Mouse (Mus musculus): ENCODE data around the gene Gm38100. TPM values are rescaled to one million over a fixed set of nuclear protein-coding genes. Genes with fewer than 3 reads are reported as not detected.

The Gm38100 gene
- total RNA-seq (2015; ENCODE audit: low replicate concordance) = not detected in 2 replicates
- total RNA-seq (2017; ENCODE audit: low replicate concordance) = not detected in 2 replicates

DNA sequence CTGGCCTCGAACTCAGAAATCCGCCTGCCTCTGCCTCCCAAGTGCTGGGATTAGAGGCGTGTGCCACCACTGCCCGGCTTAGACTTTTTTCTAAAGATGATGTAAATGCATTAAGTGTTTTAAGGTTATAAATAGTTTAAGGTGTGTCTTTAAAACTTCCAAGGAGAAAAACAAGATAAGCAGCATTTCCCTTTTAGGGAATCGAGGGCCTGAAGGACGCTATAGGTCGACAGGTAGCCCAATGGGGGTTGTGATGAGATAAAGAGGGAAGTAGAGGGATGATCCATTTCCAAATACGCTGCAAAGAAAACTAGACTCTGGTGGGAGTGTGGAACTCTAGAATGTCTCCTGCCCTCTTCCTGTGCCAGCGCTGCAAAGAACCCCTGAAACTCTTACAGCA, at the start of gene Gm38100:
Gene Gm38100, plus strand, starts transcription at position 301 of the 400 bp plus-strand sequence.
- ATAC-seq (replicated peaks; ENCODE audit: low FRiP score, poor library complexity, severe bottlenecking) = no peak

DNA sequence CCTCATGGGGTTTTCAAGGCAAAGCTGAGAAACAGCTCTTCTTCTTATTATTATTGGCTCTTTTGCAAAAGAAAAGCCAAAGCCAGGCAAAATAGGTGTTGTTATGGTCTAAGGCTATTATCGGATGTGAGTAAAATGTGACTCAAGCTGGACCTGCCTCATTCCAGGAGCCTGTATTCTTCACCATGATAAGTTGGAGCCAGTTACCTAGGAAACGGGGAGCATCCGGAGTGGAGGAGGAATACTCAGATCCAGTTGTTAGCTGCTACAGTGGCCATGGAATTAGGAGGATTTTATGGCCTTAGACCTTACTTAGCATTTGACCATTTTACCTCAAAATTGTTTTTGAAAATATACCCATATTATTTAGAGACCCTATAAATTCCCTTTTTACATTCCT, 49.4 kb upstream of the Gm38100 start:
- ATAC-seq (replicated peaks; ENCODE audit: low FRiP score, poor library complexity, severe bottlenecking) = no peak

DNA sequence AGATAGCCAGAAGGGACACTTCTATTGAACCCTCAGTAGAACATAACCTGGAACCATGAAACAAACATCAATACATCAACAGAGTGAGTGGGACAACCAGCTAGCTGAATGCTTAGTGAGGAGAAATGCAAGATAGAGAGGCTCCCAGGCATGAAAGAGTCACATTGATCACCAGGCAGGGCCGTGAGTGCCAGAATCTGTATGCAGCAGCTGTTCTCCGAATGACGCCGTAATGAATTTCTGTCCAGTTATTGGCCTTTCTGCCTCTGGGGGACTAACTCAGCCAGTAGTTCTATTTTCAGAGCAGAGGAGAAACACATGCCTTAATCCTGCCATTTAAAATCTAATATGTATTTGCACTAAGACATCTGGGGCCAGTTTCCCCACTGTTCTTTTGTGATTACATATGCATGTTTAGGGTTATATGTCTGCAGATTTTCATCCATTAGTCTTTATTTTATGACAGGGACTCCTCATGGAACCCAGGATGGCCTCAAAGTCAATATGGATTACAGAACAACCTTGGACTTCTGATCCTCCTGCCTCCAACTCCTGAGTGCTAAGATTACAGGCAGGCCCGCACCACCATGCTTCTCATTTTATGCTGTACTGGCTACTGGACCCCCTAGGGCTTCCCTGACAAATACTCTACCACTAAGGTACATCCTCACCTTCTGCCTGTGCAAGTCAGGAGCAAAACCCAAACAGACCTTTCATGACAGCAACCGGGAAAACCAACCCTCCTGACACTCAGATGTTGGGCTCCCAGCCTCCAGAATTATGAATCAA, 47.9 kb upstream of the Gm38100 start:
- ATAC-seq (replicated peaks; ENCODE audit: low FRiP score, poor library complexity, severe bottlenecking) = no peak

DNA sequence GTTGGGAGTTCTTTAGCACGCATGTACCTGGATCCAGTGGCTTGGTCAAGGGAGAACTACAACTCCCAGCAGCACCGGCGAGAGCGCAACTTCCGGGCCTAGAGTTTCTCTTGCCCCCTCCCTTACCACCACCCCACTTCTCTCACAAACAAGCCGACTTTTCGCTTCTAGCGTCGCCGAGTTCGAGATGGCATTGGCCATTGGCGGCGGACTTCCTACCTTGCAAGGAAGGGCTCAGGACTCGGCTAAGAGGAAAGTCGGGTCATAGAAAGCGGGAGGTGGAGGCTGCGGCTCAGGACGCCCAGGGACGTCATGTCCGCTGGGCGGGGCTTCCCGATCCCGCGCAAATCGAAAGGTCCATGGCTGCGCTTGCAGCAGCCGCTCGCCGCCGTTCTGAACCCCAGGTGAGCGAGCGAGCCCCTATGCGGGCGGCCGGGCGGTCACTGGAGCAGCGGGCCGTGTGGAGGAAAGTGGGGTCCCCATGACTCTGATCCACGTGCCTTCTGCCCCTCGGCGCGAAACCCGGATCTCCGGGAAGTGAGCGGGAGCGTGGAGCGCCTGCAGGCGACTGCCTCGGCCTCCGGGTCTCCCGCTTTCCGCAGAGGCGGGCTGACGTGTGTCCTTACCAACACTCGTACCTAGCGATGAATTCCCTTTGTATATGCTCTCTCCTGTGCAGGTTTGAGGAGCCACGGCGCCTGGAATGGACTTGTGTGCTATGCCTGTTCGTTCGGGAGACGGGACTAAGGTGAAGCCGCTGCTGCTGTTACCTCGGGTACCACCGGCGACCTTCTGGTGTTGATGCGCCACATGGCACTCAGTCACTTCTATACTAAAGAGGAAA, 39.5 kb upstream of the Gm38100 start, which contains the start of gene Exo1:
Gene Exo1, plus strand, starts transcription at position 129 of the 844 bp plus-strand sequence.
- peak; percentile 99 for ATAC-seq (replicated peaks; ENCODE audit: low FRiP score, poor library complexity, severe bottlenecking)

DNA sequence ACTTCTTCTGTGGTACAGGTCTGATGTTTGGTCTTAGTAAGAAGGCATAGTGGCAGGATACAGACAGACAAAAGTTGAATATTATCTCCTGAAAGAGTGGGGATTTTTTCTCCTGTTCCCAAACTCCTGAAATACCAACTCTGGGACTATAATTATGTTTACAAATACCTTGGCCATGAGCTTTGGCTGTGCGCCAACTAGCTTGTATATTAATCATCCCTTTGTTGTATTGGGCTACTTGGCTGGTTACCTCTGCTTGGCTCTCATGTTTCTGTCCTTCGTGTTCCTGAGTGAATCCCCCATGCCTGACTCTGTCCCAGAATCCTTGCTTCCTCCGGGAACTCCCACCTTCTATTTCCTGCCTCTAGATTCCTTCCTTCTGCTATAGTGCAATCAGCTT, 36.7 kb upstream of the Gm38100 start:
- no peak for ATAC-seq (replicated peaks; ENCODE audit: low FRiP score, poor library complexity, severe bottlenecking)

DNA sequence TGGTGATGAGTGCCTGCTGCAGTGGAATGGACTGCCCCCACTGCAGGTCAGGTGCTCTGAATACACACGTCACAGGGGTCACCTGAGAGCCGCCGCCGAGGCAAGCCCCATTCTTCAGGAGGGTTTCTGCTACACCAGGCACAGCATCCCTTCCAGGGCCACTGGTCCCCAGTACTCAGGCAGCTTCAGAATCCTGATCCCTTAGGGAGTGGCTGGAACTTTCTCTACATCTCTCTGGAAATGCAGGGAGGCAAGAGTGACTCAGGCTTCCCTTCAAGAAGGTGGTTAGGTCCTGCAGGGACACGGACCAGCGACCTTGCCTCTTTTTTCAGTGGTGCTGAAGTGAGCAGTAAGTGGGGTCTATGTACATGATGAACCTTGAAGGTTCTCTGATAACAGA, 26.9 kb upstream of the Gm38100 start:
- no peak for ATAC-seq (replicated peaks; ENCODE audit: low FRiP score, poor library complexity, severe bottlenecking)

DNA sequence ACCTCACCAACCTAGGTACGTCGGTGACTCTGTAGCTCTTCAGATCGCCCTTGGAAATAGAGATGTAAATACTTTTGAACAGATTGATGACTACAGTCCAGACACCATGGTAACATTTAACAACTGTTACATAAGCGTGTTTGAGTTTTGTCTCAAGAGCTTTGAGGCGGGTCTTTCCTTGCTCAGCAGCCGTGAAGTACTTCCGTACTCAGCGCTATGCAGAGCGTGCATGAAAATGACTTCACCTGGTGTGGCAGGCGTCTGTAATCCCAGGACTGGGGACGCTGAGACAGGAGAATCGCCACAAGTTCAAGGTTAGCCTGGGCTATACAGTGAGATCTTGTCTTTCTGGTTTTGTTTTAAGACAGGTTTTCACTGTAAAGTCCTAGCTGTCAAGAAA, 26.4 kb upstream of the Gm38100 start:
- ATAC-seq (replicated peaks; ENCODE audit: low FRiP score, poor library complexity, severe bottlenecking) = no peak

DNA sequence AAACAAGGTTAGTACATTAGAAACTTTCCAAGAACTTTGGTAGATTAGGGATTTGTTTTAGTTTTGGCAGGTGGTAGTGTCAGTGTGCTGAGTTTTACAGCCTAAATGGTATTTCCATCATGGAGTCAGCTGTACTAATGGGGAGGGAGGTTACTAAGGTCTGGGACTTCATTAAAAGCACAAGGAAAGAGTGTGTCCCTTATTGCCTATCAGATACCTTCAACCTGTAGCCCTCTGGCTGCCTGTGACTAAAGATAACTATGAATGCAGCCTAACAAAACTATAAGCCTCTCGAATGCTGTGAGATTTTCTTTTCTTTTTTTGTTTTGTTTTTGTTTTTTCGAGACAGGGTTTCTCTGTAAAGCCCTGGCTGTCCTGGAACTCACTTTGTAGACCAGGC, 8.9 kb upstream of the Gm38100 start:
- no peak for ATAC-seq (replicated peaks; ENCODE audit: low FRiP score, poor library complexity, severe bottlenecking)

DNA sequence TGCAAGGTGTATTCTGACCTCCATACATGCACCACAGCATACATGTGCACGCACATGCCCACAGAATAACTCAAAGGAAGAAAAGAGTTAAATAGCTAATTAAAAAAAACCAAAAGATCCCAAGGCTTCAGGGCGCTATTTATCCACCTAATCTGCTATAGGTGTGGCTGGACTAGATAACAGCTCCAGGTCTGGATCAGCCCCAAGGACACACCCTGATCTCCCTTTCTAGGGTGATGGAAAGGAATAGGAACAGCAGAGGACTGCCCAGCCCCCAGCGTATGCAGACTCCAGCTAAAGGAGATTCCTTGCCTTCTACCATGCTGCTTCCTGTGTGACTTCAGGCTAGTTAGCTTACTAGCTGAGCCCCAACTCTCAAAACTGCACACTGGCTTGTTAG, 8.1 kb upstream of the Gm38100 start:
- ATAC-seq (replicated peaks; ENCODE audit: low FRiP score, poor library complexity, severe bottlenecking) = no peak

DNA sequence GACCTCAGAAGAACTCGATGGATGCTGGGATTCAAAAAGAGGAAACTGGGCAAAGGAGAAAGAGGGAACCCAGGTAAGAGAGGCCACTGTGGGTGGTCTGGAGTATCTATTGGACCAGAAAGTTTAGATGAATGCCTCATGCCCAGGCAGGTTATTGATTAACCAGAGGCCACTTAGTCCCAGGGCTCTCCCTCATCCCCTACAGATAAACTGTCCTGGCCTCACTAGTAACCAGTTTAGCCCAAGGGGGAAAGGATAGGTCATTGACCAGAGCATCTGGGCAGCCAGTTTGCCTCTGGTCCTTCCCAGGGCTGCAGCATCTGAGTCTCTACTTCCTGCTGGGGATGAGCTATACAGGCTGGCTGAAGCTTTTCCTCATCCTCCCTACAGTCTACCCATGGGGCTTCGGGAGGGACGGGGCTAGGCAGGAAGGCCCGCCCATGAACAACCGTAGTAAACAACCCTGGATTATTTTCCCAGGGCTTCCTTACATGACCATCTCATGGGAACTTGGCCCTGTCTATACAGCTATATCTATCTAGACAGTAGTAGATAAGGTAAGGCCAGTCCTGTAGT, 6.3 kb upstream of the Gm38100 start:
- no peak for ATAC-seq (replicated peaks; ENCODE audit: low FRiP score, poor library complexity, severe bottlenecking)

DNA sequence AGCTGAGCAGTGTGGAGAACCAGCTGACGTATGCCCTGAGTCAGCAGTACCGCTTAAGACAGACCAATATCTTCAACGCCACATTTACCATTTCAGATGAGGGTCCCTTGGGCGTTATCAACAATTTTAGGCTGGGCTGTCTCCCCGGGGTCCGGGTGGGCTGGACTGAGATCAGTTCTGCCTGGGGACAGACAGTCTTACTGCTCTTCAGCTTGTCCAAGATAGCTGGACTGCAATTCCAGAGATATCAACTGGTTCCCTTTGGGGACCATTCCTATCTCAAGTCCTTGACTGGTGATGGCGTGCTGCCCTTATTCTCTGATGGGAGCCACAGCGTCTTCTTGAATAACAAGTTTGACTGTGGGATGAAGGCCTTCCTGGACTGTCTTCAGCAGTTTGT, 962 bp downstream of the Gm38100 start:
- ATAC-seq (replicated peaks; ENCODE audit: low FRiP score, poor library complexity, severe bottlenecking) = no peak

DNA sequence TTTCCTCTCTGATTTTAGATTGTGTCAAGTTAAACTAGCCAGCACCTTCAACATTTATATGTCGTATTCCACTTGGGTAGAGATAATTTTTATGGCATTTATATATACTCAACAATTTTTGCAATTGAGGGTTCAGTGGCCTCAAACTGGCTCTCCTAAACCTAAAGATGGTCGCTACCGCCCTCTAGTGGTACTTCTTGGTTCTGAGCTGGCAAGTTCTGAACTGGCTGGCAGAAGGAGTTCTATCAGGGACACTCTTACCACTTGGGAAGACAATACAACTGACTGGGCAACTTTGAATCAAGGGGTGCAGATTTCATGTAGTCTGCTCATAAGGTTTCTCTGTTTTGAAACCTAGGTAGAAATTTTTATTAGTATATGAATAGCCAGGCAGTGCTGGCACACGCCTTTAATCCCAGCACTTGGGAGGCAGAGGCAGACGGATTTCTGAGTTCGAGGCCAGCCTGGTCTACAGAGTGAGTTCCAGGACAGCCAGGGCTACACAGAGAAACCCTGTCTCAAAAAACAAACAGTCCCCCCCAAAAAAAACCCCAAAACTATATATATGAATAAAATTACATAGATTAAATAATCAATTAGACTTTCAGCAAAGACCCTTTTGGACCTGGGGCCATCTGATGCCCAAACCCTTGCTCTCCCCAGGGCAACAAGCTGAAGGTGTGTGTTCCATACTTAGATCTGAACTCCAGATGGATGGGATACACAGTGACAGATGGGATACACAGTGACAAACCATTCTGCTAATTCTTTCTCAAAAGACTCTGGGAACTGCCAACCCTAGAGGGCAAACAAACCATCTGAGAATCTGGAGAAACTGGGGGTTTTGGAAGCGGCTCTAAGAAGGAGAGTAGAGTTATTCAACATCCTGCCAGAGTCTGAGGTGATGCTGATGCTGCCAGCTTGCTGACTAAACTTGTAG, 4.0 kb downstream of the Gm38100 start:
- ATAC-seq (replicated peaks; ENCODE audit: low FRiP score, poor library complexity, severe bottlenecking) = peak; percentile 86

DNA sequence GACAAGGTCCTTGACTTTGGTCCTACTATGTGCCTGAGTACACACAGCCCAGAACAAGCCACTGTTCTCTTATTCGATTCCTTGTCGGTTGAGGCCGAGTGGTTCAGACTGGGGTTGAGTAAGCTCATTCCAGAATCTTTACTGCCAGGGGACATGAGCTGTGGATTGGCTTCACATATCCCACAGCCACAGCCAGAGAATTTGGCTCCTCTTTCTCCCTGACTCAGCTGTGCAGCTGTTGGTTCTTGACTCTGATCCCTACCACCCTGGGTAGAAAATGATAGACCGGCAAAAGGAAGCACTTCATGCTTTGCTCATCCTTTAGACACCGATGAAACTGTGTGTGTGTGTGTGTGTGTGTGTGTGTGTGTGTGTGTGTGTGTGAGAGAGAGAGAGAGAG, 11.3 kb downstream of the Gm38100 start:
- no peak for ATAC-seq (replicated peaks; ENCODE audit: low FRiP score, poor library complexity, severe bottlenecking)

DNA sequence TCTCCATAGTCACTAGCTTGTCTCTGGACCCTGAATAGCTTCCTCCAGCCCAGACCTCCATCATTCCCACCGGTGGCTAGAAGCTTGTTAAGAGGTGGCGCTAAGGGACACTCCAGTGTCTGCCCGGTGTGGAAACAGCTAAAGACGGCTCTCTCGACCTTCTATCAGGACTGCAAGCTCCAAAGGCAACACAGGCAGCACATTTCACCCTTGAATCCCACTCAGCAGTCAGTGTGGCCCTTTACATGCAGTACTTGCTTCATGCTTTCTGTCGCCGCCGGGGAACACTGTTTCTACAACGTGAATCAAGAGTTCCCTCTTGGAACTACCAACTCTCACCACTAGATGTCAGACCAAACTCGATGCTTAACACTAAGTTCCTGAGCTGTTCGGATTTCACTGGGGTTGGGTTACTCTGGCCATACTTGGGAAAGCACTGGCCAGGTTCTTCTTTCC, 16.2 kb downstream of the Gm38100 start:
- ATAC-seq (replicated peaks; ENCODE audit: low FRiP score, poor library complexity, severe bottlenecking) = peak; percentile 52; the same call in 1 of the 2 replicates

DNA sequence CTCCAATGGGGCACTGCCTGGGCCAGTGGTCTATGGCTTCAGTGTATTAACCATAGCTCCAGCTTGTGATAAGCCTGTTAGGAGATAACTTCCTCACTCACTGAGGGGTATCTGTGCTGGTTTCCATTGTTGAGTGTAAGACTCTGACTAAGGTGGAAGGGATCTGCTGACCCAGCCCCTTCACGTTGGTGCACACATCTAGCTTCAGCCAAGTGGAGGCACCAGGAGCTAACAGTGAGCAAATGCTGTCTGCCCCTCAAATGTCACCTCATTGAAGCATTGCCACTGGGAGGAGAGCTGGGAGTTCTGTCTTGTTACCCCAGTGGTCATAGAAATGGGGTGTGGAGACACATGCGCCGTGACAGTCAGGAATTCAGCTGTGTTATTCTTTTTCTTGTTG, 18.6 kb downstream of the Gm38100 start:
- no peak for ATAC-seq (replicated peaks; ENCODE audit: low FRiP score, poor library complexity, severe bottlenecking)

DNA sequence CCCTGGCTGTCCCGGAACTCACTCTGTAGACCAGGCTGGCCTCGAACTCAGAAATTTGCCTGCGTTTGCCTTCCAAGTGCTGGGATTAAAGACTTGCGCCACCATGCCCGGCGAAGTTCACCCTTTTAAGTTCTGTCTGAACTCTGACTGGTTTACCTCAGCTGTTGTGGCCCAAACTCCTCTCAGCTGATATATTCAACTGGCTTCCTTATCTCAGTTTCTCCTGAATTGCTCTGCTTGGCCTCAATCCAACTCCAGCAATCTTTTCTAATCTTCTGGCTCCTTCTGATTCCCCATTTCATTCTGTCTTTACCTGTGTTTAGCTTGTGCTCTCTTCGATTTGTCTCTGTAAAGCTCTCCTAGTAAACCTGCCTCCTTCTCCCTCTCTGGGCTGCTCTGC, 23.0 kb downstream of the Gm38100 start:
- ATAC-seq (replicated peaks; ENCODE audit: low FRiP score, poor library complexity, severe bottlenecking) = no peak

DNA sequence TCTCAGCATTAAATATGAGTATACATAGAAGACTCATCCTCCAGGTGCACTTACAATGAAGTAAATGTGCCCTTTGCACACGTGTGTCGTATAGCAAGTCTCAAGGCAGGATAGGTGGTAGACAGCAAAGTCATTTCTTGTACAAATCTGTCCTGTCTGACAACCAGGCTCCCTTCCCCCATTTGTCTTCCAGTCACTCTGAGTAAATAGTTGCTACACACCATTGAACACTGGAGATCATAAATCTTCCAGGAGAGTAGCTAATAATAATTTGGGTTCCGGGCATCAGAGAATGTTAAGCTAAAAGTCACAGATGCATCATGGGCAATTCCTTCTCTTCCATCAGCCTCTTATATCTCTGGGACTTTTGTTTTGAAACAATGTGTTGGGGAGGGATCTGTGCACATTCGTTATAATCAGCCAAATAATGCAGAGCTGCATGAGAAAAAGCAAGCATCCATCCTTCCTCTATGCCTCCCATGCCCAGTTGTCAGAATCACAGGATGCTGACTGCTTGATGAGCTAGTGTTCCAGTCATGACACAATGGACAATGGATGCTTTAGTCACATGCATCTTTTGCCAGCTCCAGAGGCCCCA, 26.7 kb downstream of the Gm38100 start:
- ATAC-seq (replicated peaks; ENCODE audit: low FRiP score, poor library complexity, severe bottlenecking) = no peak

DNA sequence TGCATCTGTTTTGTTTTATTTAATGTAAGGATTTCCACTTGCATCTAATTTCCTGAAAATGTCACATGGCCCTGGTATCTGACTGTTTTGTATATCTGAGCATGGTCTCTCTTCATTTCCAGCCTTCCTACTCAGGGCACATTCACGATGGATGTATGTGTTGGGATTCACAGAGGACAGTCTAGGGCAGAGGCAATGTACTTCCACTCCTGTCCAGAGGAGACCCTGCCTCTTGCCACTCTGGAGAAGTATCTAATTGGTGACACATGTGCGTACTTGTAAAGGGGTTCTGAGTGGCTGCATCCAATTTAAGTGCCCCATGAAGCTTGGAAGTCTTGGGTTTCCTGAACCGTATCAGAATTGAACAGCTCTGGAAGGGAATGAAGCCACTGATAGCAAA, 30.3 kb downstream of the Gm38100 start:
- no peak for ATAC-seq (replicated peaks; ENCODE audit: low FRiP score, poor library complexity, severe bottlenecking)

DNA sequence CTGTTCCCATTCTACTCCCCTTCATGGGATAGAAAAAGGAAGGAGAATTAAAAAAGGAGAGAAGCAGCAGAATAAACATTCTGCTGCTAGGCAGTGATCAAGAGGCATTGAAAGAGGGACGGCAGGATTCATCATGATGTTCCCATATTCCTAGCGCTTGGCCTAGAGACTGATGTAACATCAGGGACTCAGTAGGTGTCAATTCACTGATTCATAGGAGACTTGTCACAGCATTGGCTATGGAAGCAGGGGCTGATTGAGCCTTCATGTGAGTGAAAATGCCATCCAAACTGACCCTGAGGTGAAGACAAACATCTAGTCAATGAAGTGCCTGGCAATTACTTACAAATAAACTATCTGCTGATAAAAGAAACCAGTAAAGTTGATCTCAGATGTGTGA, 30.7 kb downstream of the Gm38100 start:
- ATAC-seq (replicated peaks; ENCODE audit: low FRiP score, poor library complexity, severe bottlenecking) = no peak

Data from erythroblast, adult 5-6 weeks (primary cell).